Mouse (Mus musculus) midbrain, embryonic 11.5 days (tissue): ENCODE measurements at regions not wholly inside any gene's neighbourhood (a gene's known extent, or its start where the extent isn't known, plus 50 kb on each side); places are given as distances from the start of the nearest gene placed in this dataset.
"Not testable (repeated sequence)": the region's sequence is repeated elsewhere in the genome, so short reads cannot be mapped to it uniquely, and the experiment has no call there.

Source experiments
- ATAC-seq: fragments of 200-750 bp; cut with Nextera tagmentation; 2 replicates; pipeline ENCODE4 v1.8.0; 2017; ENCODE audit warnings: moderate TSS enrichment, moderate library complexity; ENCODE audit not compliant: low FRiP score
- DNase-seq: peaks from one replicate; pipeline ENCODE4 v3.0.0; 2015; ENCODE audit warnings: low spot score; ENCODE audit errors: missing footprints
- H3K27ac ChIP-seq: fragments of 300-500 bp; sonication (generic); 2 replicates; pipeline ENCODE4 v1.5.1; 2014; ENCODE audit warnings: low read depth, low read length
- H3K27me3 ChIP-seq: fragments of 300-500 bp; sonication (generic); 2 replicates; pipeline ENCODE4 v1.6.1; 2014; ENCODE audit warnings: mild to moderate bottlenecking, low read length, moderate library complexity, mixed read lengths; ENCODE audit not compliant: control insufficient read depth, insufficient read depth
- H3K36me3 ChIP-seq: fragments of 300-500 bp; sonication (generic); 2 replicates; pipeline ENCODE4 v1.6.1; 2014; ENCODE audit warnings: mild to moderate bottlenecking, low read length, moderate library complexity, mixed read lengths; ENCODE audit not compliant: control insufficient read depth, insufficient read depth
- H3K4me1 ChIP-seq: fragments of 300-500 bp; sonication (generic); 2 replicates; pipeline ENCODE4 v1.6.1; 2014; ENCODE audit warnings: low read length; ENCODE audit not compliant: control insufficient read depth, insufficient read depth
- H3K4me2 ChIP-seq: fragments of 300-500 bp; sonication (generic); 2 replicates; pipeline ENCODE4 v1.6.1; 2014; ENCODE audit warnings: mild to moderate bottlenecking, moderate library complexity
- H3K4me3 ChIP-seq: fragments of 300-500 bp; sonication (generic); 2 replicates; pipeline ENCODE4 v1.5.1; 2014; ENCODE audit warnings: low read depth, low read length
- H3K9ac ChIP-seq: fragments of 300-500 bp; sonication (generic); 2 replicates; pipeline ENCODE4 v1.6.1; 2014; ENCODE audit warnings: low read length
- H3K9me3 ChIP-seq: fragments of 300-500 bp; sonication (generic); 2 replicates; pipeline ENCODE4 v1.6.1; 2016; ENCODE audit warnings: low read length; ENCODE audit not compliant: control insufficient read depth
- WGBS: fragments of 180-500 bp; shearing (Covaris S2); extraction: QIAGEN DNeasy Blood & Tissue Kit; methylation state at CpG from one replicate; pipeline ENCODE4 v1.1.7; 2014; 5-methylcytosine and 5-hydroxymethylcytosine counted together

DNA sequence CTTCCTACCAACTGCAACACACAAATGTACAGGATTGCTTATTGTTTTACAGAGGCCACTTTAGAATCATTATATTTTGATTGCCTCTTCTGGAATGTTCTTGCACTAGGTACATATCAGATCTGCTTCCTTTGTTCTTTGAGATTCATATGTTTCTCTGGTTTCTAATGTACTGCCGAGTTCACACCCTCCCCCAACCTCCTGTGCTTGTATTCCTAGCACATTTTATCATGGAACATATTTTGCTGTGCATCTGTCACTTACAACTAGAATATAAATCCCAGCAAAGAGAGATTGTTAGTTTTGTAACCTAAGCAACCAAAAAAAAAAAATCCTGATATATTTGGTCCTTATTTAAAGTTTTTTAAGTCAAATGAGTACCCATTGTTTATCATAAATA is 141.4 kb upstream of the Lrp1b start:
- Histone ChIP-seq H3K4me3 (no peak overlapping the region), H3K36me3 (no peaks in the 10 kb centered on the region), H3K9me3 (no peaks in the 10 kb centered on the region), H3K9ac (no peak overlapping the region), H3K27me3 (no peaks in the 10 kb centered on the region), H3K27ac (no peak overlapping the region), H3K4me2 (no peak overlapping the region), H3K4me1 (no peaks in the 10 kb centered on the region)
- no peak for DNase-seq
- WGBS: 76% methylated on average over 1 of the region's 1 CpGs
- ATAC-seq: no peak

DNA sequence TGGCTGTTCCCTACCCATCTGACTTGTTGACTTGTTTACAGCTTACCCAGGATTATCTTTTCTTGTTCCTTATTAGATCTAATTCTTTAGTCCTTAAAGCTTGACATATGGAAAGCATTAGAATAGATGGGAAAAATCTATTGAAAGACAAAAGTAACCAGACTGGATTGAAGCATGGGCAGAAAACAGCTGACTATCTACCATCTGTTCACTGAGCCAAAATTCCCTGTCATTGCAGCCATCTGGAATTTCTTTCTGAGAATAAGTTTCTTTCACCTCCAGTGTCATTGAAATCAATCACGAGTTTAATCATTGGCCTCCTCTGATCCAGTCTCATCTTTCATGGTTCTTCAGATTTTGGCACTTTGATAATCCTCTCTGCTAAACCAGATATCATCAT is 130.6 kb upstream of the Lrp1b start:
- no peaks in the 10 kb centered on the region for H3K36me3 ChIP-seq
- no peaks in the 10 kb centered on the region for H3K4me1 ChIP-seq
- 48% methylated on average over 1 of the region's 1 CpGs for WGBS
- ATAC-seq: 0 out of 2 replicates have a peak, but pooled peaks have one; percentile 35
- H3K27me3 ChIP-seq: no peaks in the 10 kb centered on the region
- H3K4me3 ChIP-seq: no peak overlapping the region
- no peak for DNase-seq
- no peak overlapping the region for H3K4me2 ChIP-seq
- no peak overlapping the region for H3K27ac ChIP-seq
- no peaks in the 10 kb centered on the region for H3K9me3 ChIP-seq
- no peak overlapping the region for H3K9ac ChIP-seq

DNA sequence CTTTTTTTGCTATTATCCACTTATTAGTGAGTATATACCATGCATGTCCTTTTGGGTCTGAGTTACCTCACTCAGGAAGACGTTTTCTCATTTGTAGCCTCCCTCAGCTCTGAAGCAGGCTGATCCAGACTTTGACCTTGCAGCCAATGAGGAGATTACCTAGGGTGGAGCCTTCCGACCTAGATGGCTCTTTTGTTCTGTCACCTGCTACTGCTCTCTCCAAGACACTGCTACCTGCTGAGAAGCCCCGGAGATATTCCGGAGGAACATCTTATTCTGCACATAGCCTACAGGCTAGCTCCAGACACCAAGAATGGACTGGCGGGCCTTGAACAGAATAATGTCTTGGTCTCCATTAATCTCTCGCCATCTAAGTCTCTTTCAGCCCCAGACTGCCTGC is 87.1 kb upstream of the Lrp1b start:
- ATAC-seq, H3K4me3 ChIP-seq, H3K36me3 ChIP-seq, H3K27me3 ChIP-seq, H3K27ac ChIP-seq, H3K9me3 ChIP-seq, H3K9ac ChIP-seq, H3K4me2 ChIP-seq, DNase-seq, H3K4me1 ChIP-seq: not testable (repeated sequence)
- WGBS: 71% methylated on average over 6 of the region's 6 CpGs
